Mouse (Mus musculus) layer of hippocampus, adult 9-11 months (tissue): ENCODE measurements around the gene Pcdh15.

Source experiments
- DNase-seq: peaks from one replicate; pipeline ENCODE4 v3.0.0; 2022

Pcdh15 gene

GRCm38 (mm10) chr10:73098966-73099845 is at the start of gene Pcdh15:
Gene Pcdh15 (plus strand): TSS chr10:73099342.
- no peak for DNase-seq

GRCm38 (mm10) chr10:73052074-73052473 is 47.1 kb upstream of the Pcdh15 start:
- DNase-seq: no peak

GRCm38 (mm10) chr10:73059726-73060230 is 39.4 kb upstream of the Pcdh15 start:
- no peak for DNase-seq

- DNase-seq: peak; percentile 34
Observed at GRCm38 (mm10) chr10:73086703-73087102, 12.4 kb upstream of the Pcdh15 start.

GRCm38 (mm10) chr10:73096531-73097135 is 2.5 kb upstream of the Pcdh15 start:
- peak; percentile 70 for DNase-seq

- peak; percentile 56 for DNase-seq
Observed at GRCm38 (mm10) chr10:73097176-73097575, 2.0 kb upstream of the Pcdh15 start.

GRCm38 (mm10) chr10:73097979-73098378 is 1.2 kb upstream of the Pcdh15 start:
- peak; percentile 61 for DNase-seq

- no peak for DNase-seq
Observed at GRCm38 (mm10) chr10:73099846-73100241, 702 bp downstream of the Pcdh15 start.

- DNase-seq: peak; percentile 21
Observed at GRCm38 (mm10) chr10:73103383-73103994, 4.3 kb downstream of the Pcdh15 start.

- no peak for DNase-seq
Observed at GRCm38 (mm10) chr10:73105893-73106292, 6.8 kb downstream of the Pcdh15 start.

GRCm38 (mm10) chr10:73137985-73138384 is 38.8 kb downstream of the Pcdh15 start:
- DNase-seq: no peak

GRCm38 (mm10) chr10:73147543-73147942 is 48.4 kb downstream of the Pcdh15 start:
- DNase-seq: no peak

- no peak for DNase-seq
Observed at GRCm38 (mm10) chr10:73147978-73148377, 48.8 kb downstream of the Pcdh15 start.

GRCm38 (mm10) chr10:73154544-73154943 is 55.4 kb downstream of the Pcdh15 start:
- DNase-seq: peak; percentile 6

- no peak for DNase-seq
Observed at GRCm38 (mm10) chr10:73161757-73162156, 62.6 kb downstream of the Pcdh15 start.

- no peak for DNase-seq
Observed at GRCm38 (mm10) chr10:73216001-73216400, 116.9 kb downstream of the Pcdh15 start.

GRCm38 (mm10) chr10:73242294-73242693 is 143.2 kb downstream of the Pcdh15 start:
- DNase-seq: no peak

- no peak for DNase-seq
Observed at GRCm38 (mm10) chr10:73280438-73280837, 181.3 kb downstream of the Pcdh15 start.

GRCm38 (mm10) chr10:73296456-73296855 is 197.3 kb downstream of the Pcdh15 start:
- no peak for DNase-seq

- no peak for DNase-seq
Observed at GRCm38 (mm10) chr10:73301951-73302350, 202.8 kb downstream of the Pcdh15 start.

- no peak for DNase-seq
Observed at GRCm38 (mm10) chr10:73306677-73307076, 207.5 kb downstream of the Pcdh15 start.

- no peak for DNase-seq
Observed at GRCm38 (mm10) chr10:73326861-73327260, 227.7 kb downstream of the Pcdh15 start.

- DNase-seq: no peak
Observed at GRCm38 (mm10) chr10:73333426-73333825, 234.3 kb downstream of the Pcdh15 start.

GRCm38 (mm10) chr10:73379001-73379400 is 279.9 kb downstream of the Pcdh15 start:
- DNase-seq: no peak
